Mouse (Mus musculus): ENCODE measurements around the gene Gm28230.

The Gm28230 gene

DNA sequence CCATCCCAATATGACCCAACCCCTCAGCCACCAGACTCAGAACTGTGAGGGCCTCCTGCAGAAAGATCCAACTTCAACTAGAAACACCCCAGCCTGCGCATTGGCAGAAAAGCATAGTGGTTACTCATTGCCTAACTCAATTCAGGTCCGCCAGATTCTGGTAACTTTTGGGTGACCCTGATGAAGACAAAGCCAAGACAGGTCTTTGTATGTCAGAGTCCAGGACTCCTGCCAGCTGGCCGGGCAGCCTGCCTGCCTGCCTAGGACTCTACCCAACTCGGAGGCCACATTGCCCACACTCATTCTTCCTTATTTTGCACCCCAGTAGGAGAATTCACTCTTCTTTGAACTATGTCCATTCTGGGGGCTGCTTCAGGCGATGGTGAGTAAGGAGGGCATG is at the start of gene Gm28230:
Gene Gm28230, plus strand, starts transcription at position 178 of the 400 bp plus-strand sequence.
- DNase-seq (ENCODE audit: low spot score), result no peak

DNA sequence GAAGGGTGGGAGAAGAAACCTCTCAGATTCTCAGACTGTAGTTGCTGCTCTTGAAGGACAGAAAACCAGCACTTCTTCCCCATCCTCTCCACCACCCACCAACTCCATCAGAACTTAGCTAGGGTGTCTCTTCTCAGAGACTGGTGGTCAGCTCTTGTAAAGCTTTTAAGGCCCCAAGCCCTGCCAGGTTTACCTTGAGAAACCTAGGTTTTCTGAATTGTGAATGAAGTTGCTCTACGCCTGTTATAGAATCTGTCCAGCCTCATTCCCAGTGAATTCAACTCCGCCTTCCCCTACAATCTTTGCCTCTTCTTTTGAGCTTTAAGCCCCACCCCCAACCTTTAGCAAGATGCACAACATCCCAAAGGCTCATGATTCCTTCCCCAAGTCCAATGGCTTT is 49.4 kb upstream of the Gm28230 start:
- DNase-seq (ENCODE audit: low spot score), result no peak

DNA sequence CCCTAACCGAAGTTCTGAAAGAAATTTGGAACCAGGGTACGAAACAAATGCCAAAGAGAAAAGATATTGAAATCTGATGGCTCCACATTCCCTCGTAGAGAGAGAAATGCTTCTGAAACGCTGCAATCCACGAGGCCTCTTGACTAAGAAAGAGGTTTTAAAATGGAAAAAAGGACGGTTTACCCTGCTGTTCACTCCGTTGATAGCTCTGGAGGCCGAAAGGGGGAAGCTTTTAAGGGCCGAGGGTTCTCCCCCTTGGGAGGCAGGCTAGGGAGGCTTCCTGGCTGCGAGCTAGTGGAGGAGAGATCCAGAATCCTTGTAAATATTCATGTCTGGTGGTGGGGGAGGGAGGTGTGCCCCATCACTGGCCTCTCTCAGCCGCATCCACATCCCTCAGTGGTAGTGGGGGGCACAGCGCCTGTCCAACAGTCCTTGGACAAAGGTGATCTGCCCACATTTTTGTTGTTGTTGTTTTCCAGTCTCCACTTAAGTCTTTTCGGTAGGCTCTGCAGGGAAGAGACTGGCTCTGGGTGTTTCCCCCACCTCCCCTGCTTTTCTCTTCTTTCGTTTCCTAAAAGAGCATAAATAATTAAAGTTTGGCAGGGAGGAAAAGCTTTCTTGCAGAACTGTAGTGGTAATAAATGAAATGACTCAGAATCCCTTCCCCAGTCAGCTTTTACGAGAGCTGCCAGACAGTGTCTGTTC is 47.5 kb upstream of the Gm28230 start, which contains the start of gene Hoxd11:
Gene Hoxd11, plus strand, starts transcription at position 667 of the 705 bp plus-strand sequence.
- no peak for DNase-seq (ENCODE audit: low spot score)

DNA sequence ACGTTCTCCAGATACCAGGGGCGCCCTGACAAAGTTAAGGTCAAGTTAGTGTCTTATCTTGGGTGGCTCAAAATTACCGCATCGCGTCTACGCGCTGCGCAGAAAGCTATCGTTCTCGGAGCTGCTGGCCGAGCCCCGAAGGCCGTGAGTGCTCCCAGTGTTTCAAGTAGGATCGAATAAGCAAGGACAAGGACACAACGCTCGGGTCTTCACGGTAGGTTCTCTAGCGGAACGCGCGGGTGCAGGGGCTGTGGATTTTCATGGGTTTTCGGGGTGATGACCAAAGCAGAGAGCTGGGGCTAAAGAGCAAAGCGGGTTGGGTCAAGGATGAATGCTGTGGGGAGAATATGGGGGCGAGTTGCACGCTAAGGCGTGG is 46.9 kb upstream of the Gm28230 start:
- no peak for DNase-seq (ENCODE audit: low spot score)

DNA sequence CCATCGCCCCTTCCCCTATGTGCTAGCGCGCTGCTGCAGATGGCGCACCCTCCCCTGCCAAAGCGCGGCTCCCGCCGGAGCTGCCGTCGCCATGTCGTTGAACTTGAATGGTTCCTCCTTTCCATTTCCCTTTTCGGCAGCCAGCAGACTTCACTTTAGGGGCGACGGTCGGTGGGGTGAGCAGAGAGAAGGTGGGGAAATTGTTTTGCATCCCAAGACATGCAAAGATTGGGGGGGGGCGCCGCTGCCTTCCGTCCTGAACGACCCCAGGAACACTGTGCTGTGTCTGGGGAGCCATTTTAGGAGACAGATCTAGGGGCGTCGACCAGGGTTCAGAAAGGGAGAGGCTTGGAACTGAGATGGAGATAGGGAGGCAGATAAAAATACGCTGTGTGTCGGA is 46.5 kb upstream of the Gm28230 start:
- DNase-seq (ENCODE audit: low spot score), result no peak

DNA sequence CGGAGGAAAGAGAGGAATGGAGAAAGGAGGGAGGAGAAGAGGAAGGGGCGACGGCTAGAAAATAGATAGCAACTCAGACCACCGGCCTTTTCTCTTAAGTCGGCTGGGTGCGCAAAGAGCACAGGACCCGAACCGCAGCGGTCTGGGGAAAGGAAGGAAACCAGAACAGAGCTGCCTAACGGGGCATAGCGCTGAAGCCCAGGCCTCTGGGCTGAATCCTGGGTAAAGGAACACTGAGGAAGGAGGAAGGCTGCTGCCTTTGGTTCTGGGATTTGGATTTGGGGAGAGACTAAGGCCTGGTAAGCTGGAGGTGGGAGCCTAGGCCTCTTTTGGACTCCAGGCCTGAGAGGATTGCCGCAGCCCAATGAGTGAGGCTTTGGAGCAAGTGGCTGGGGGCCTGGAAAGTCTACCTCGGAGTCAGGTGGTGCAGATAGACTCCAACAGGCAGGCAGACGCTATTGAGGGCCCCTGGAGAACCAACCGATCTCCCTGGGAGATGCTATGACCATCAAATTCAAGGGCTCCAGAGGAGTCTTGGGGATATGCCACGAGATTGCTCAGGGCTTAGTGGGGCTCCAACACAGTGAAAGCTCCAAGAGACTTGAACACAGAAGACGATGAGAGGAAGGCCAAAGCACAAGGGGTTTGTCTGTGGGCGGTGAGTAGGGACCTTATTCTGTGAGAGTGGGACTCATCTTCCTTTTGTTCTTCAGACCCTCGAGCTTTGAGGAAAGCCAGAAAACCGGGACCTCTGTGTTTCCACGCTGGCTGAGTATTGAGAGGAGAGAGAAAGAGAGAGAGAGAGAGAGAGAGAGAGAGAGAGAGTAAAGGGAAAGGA is 45.7 kb upstream of the Gm28230 start:
- DNase-seq (ENCODE audit: low spot score), result no peak

DNA sequence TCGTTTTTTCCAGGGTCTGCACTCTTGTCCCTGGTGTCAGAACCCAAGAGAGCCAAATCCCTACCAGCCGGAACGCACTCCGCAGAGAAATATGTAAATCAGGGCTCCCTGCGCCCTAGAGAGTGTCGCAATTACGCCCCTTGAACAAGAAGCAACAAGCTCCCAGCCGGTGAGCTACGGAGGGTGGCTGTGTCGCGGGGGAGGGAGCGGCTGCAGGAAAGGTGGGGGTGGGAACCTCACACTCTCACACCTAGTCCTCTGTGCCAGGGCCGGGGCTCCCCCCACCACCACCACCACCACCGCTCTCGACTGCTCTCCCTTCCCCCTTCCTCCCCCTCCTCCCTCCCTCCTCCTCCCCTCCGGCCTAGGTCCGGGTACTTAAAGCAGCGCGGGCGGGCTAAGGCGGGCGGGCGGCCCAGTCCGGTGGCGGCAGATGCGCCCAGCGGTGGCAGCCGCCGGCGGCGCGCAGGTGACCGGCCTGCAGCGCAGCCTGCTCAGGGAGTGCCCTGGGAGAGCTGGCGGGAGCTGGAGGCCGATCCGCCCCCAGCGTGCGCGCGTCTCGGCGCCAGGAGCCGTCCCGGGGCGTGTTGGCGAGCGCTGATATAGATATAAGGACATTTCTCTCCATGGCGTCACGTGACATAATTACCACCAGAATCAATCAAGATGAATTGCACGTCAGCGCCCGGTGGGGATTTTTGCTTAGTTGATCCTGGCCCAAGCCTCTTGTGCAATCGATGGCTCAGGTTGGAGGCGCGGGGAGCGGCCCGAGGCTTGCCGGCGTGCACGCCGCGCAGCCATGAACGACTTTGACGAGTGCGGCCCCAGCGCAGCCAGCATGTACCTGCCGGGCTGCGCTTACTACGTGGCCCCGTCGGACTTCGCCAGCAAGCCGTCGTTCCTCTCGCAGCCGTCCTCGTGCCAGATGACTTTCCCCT is 44.7 kb upstream of the Gm28230 start:
- no peak for DNase-seq (ENCODE audit: low spot score)

DNA sequence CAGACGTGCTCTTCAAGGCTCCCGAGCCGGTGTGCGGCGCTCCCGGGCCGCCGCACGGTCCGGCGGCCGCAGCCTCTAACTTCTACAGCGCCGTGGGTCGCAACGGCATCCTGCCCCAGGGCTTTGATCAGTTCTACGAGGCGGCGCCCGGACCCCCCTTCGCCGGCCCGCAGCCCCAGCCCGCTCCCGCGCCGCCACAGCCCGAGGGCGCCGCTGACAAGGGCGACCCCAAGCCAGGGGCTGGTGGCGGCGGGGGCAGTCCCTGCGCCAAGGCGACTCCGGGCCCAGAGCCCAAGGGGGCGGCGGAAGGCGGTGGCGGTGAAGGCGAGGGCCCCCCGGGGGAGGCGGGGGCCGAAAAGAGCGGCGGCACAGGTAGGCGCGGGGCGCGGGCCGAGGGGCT is 43.7 kb upstream of the Gm28230 start:
- DNase-seq (ENCODE audit: low spot score), result no peak

DNA sequence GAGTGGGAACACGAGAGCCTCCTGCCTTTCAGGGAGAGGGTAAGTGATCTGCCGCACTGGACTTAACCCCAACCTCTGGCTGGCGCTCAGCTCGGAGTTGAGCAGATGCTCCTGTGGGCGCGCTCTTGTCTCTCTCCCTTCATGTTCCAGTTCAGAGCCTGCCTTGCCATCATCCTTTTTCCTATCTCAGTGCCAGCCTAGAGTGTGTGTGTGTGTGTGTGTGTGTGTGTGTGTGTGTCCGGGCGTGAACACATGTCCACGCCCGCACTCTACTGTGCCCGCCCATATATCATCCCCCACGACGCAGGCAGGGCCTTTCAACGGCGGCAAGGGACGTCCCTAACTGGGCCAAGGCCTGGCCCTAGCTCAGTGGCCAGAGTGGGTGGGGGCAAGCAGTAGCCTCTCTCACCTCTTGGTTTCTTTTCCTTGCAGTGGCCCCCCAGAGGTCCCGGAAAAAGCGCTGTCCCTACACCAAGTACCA is 43.0 kb upstream of the Gm28230 start:
- no peak for DNase-seq (ENCODE audit: low spot score)

DNA sequence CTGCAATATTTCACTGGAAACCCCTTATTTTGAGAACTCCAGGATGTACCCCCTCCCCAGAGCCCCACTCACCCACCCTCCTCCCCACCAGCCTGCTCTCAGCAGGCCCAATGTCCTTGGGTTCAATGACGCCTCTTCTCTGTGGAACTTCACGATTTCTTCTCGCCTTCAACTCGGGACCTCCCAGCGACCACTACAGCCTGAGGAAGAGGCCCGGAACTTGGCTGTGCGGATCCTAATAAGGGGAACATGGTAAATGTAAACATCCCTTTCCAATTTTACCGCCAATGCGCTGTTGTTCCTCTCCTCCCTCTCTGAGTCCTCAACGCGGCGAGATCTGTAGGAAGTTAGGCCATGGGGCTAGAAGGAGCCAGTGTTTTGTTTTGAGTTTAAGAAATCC is 42.4 kb upstream of the Gm28230 start:
- no peak for DNase-seq (ENCODE audit: low spot score)

DNA sequence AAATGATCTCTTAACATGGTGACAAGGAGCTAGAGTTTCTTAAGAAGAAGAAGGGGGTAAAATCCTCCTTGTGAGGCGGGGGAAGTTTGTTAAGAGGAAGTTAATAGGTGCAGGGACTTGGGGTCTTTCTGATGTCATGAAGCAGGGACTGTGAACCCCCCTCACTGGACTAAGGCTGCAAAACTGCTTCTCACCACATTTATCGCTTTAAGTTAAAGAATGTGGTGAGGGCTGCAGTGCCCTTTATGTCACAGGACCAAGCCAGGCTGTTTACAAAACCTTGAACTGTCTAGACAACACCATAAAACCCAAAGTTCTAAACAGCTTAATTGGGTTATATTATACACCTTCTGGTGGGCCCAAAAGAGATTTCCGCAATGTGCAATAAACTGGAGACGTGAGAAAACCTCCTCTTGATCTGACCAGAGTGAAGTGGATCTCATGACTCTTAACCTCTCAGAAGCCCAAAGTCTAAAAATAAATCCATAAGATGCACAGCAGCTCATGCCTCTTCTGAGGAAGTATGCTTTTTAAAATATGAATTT is 41.4 kb upstream of the Gm28230 start:
- DNase-seq (ENCODE audit: low spot score), result no peak

DNA sequence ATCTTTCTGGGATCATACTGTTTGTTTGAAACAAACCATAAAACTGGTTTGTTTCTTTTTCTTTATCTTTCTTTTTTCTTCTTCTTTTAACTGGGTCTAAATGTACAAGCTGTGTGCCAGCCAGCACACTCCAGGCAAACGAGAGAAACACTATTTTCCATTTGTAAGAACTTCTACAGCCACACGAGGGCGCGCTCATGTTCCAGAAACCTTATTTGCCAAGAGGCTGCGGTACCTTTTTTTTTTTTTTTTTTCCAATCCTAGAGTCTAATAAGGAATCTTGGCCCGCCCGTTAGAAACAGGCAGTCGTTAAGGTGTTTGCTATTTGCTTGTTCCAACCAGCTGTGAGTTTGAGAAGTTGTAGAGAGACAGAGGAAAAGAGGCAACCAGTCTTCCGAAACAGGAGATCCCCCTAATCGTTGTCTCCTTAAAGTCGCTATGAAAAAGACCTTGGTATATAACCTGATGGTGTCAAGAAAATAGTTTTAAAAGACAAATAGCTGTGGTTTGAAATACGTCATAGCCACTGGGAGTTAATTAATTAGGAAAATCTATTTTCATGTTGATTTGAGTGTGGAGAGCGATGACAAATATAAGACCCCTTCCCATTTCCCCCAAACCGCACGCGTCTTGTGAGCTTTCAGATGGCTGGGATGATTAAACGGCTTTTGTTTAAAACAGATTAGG is 40.1 kb upstream of the Gm28230 start:
- no peak for DNase-seq (ENCODE audit: low spot score)

DNA sequence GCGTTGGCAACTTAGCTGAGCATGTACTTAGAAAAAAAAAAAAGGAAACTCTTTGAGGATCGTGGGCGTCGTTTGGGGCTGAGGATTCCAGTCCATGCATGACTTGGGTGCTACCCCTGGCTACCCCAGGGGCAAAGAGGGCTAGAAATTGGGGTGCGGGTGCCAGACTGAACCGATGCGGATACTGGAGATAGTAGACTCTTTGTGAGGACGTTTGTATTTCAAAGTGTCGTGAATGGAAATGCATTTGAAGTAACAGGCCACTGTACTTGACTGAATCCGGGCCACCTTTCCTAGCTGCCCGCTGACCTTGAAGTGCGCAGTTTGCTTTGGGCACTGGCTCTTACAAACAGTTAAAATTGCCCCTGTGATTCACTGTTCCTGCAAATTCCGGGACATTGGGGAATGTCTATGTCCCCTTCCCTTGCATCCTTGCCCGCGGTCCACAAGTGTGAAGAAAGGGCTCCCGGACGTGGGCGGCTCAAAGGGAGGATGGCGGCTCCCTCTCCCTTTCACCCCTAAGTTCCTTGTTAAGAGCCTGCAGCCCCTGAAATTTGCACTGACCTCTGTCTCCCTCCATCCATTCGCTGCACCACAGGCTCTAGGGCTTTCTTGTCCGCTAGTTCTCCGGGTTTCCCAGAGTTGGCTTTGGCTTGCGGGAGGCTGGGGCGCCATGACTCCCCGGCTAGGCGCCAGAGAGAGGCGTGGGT is 39.4 kb upstream of the Gm28230 start:
- DNase-seq (ENCODE audit: low spot score), result no peak

DNA sequence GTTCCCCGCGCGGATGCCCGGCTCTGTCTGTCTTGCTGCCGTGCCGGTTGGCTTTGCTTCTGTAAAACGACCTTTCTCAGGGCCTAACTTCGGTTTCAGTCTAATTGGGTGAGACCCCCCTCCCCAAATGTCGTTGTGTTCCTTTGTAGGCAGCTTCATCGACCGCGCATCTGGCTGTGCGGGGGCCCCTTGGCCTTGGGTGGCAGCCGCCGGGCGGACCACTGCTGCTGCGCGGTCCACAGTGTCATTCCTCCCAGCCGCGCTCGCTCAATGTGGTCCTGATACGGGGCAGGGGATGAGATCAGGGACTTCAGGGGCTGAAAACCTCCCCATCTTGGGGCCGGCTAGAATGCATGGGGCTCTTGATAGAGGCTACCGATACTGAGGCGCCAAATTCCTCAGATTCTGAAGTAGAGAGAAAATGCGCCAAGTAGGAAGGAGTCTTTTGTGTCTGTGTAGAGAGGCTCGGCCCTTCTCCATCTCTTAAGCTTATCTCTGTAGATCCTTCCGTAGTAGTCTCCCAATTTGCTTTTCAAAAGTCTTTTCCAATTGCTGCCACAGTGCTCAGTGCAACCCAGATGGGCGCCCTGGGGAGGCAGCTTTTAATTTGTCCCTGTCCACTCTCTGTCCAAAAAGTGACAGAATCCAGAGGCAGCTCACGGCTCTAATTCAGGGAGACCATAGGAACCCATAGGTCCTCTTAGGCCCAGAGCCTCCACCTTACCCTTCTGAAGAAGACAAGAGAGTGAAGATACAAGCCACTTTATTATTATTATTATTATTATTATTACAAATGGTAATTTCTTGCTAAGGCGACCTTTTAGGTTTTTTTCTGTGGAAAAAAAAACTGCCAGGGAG is 38.6 kb upstream of the Gm28230 start:
- DNase-seq (ENCODE audit: low spot score), result no peak

DNA sequence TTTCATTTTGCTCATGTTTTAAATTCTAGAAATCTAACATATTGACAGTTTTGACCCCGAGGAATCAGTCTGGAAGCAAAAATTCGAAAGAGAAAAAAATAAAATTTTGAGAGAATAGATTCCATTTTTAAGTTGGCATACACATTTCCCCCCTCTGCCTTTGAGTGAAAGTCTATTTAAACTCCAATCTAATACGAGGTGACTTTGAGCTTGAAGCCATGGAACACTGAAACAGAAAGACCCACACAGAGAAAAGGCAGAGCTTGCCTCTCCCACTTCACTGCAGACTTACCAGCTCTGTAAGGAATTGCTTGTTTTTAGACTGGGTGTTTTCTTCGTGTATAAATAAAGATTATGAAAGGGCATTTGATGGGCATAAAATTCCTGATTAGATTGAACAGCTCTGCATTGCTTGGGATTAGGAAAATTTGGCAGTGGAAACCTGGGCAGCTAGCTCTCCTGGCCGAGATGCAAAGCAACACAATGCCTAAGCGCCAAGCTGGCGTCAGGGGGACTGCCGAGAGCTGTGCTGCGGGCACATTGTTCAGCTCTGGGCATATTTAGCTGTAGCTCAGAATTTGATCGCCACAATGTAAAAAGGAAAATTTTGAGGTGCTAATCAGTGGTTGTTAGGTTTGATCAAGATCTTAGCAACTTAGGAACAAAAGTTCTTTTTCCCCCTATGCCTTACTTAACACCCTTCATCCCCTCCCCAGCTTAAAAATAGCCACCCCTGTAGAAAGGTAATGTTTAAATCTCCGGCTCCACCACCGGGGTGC is 37.5 kb upstream of the Gm28230 start:
- no peak for DNase-seq (ENCODE audit: low spot score)

DNA sequence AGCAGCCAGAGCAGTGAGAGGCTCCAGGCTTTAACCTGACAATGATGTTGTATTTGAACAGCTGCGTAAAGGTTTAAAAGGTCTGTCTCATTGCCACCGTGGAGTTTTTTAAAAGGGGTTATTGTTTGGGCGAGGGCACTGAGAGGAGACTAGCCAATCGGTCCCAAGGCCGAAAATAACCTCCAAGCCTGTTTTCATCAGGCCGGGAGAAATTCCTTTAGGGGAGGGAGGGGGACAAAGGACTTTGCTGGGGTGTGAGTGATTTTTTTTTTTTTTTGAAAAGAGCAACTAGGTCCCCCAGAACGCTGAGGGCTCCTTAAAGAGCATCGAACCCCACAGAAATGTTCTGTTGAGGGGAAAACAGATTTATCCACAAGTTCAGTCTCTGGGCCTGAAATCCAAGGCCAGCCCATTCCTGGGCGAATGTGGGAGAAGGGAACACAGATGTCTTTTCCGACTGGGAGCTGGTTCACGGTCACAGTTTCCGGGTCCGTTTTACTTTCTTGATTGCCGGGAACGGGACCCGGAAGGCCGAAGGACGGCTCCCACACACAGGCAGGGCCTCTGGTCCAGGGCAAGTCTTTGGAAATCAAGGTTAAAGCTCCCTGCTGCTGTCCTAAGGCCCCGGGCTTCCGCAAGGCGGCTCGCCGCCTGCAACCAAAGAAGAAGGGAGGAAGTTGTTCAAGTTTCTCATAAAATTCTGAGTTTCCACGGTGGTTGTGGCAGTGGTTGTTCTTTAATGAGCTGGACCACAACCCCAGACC is 36.8 kb upstream of the Gm28230 start:
- no peak for DNase-seq (ENCODE audit: low spot score)

DNA sequence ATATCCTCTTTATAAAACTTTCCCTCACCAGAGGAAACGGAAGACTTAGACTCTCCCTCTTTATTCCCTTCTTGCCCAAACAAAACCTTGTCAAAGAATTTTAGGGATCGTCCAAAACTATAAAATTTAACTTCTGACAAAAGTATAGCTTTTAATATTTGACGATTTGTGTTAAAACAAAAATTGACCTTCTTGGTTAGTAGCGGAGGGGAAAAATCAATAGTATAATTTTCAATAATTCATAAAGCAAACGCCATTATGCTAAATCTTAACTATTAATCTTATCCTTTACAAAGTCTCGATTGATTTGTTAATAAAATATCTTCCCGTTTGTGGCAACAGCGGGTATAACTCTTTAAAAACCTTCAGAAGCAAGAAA is 36.2 kb upstream of the Gm28230 start:
- no peak for DNase-seq (ENCODE audit: low spot score)
